Mouse (Mus musculus): ENCODE data around the gene Slc25a1. TPM values are rescaled to one million over a fixed set of nuclear protein-coding genes. Genes with fewer than 3 reads are reported as not detected.
"Not testable (repeated sequence)": the region's sequence is repeated elsewhere in the genome, so short reads cannot be mapped to it uniquely, and the experiment has no call there.

Gene Slc25a1
- 7.6 and 11.2 TPM in 2 replicates for total RNA-seq (2015)
- 16.1 and 24.1 TPM in 2 replicates for total RNA-seq (2017)

DNA sequence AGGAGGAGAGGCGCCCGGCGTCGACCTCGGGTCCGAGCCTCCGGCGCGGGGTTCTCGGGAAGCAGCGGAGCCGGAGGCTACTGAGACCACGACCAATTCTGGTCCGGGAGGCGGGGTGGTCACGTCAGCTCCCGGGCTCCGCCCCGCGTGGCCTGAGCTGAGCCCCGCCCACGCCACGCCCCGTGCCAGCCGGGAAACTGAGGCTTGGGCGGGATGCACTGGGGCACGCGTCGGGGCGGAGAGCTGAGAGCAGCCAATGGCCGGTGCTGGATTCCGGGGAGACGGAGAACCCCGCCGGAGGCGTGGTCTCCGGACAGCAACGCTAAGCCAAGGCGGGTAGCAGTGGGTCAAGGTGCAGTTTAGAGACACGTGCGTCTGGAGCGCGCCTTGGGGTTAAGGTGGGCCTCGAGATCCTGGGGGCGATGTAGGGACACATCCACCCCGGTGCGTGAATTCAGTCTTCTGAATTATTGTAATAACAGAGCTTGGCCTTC, at the start of gene Slc25a1:
TSS of gene Slc25a1 (minus strand) at position 133 of the 494 bp plus-strand sequence.
- ATAC-seq (ENCODE audit: poor library complexity, severe bottlenecking), result peak; percentile 61

DNA sequence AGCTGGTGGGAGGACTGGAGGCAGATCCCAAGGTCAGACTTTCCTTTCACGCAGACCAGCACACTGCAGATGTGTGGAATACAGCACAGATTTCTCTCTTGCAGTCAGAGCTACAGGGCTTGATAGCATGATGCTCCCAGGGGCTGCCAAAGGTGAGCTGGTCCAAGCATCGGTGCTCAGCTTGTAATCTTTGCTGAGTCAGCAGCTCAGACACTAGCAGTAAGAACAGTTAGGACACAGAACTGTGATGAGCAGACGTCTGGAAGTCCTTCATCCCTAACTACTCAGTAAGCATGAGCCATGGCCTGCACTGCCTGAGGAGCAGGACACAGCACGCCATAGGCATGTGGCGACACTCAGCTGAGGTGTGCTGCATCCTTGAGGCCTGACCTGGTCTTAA, 43.8 kb upstream of the Slc25a1 start:
- no peak for ATAC-seq (ENCODE audit: poor library complexity, severe bottlenecking)

DNA sequence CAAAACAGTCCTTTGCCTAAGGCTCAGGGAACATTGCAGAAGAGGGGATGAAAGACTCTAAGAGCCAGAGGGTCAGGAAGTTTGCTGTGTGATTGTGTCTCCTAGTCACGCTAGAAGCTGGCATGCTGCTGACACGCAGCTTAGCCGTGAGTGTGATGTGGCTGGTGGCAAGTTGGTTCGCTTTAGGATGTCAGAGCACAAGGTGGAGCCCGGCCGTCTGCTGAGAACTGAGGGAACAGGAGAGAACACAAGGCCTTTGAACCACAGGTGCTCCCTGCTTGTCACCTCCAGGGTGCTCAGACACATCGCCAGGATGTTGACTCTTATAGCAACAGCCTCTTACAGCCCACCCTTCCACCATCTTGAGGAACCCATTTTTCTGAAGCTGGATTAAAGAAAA, 34.1 kb upstream of the Slc25a1 start:
- ATAC-seq (ENCODE audit: poor library complexity, severe bottlenecking), result no peak

DNA sequence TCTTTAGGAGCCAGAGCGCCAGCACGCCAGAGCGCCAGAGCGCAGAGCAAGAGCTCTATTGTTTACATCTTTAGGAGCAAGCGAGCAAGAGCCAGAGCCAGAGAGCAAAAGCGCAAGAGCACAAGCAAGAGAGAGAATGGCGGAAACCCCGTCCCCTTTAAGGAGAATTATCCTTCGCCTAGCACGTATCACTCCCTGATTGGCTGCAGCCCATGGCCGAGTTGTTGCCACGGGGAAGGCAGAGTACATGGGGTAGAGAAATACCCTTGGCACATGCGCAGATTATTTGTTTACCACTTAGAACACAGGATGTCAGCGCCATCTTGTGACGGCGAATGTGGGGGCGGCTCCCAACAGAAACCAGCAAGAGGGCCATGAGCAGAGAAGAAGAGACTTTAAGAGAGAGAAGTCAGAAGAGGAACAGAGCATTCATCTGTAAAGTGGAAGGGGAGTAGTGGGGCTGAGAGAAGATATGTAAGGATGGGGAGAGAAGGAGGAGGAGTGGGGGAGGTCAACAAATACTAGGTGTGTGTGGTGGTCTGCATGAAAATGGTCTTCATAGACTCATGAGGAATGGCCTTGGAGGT, 28.1 kb upstream of the Slc25a1 start:
- ATAC-seq (ENCODE audit: poor library complexity, severe bottlenecking), result not testable (repeated sequence)

DNA sequence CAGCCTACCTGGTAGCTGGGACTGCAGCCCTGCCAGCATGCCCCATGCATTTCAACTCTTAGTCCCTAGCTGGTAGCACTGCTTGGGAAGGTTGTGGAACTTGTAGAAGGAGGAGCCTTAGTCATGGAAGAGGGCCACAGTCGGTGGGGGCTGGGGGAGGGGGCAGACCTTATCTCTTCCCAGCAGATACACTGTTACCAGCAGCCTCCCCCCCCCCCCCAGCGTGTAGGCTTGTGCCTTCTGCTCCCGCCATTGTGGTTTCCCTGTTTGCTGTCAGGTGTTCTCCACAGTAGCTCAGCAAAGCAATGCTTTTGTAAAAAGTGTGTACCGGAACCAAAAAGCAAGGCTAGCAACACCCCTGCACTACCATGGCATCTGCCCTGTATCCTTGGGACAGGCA, 23.6 kb upstream of the Slc25a1 start:
- no peak for ATAC-seq (ENCODE audit: poor library complexity, severe bottlenecking)

DNA sequence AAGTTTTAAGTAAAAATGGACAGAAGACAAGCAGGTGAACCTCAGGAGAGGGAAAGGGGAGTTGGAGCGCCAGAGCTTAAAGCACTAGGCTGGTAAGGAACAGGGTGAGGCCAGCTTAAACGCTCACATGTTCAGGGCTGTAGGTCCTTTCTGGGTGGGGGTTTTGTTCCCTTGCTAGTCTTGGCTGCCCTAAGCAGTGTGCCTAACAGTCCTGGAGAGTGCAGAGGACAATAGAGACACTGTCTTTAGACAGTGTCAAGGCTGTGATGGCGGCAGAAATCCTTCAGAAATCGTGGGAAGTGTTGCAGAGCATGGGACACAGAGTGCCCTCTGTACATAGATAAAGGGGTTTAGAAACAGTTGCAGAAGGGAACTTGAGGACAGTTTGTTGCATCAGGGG, 22.0 kb upstream of the Slc25a1 start:
- no peak for ATAC-seq (ENCODE audit: poor library complexity, severe bottlenecking)

DNA sequence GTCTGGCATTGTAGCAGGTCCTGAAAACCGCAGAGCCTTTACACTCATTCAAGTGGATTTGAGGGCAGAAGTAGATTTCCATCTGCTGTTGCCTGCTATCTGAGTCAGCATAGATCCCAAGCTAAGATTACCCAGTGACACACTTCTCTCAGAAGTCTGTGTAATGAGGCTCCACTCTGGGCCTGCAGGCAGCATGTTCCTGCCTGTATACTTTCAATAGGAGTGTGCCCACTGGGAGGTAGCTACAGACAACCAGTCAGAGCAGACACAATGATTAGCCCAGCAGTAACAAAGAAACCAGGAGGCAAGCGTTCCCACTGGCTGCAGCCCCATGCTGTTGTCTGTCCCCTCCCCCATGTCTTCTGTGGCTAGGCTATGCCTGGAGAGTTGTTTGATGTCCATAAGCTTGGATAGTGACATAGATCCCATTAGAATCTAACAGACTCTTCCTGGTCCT, 21.4 kb upstream of the Slc25a1 start:
- ATAC-seq (ENCODE audit: poor library complexity, severe bottlenecking), result peak; percentile 47

DNA sequence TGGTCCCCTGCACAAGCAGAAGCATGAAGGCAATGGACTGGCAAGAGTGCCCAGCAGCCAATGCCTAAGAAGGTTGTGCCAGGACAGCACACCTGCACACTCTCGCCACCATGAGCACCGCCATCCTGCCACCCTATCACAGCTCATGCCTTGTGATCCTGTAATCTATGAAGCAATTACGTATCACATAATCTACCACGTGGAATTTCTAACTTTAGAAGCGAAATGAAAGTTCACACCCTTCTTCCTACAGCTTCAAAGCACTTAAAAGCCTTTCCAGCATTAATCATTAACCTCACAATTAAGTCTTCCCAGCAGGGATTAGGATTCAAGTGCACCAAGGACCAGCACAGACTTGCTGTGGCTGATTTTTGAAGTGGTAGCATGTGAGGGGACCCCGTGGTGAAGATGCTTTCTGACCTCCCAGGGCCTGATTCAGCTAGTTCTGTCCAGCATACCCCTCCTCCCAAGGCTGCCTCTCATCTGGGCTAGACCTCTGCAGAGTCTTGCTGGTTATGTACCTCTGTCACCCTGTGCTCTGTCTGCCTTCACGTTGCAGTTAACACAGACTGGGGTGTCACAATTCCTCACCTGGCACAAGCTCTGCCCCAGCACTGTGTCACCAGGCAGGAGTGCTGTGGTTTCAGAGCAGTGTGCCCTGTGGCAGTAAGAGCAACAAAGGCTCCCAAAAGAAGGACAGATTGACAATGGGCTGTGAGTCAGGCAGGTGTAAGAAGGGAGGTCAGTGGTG, 17.2 kb upstream of the Slc25a1 start:
- no peak for ATAC-seq (ENCODE audit: poor library complexity, severe bottlenecking)

DNA sequence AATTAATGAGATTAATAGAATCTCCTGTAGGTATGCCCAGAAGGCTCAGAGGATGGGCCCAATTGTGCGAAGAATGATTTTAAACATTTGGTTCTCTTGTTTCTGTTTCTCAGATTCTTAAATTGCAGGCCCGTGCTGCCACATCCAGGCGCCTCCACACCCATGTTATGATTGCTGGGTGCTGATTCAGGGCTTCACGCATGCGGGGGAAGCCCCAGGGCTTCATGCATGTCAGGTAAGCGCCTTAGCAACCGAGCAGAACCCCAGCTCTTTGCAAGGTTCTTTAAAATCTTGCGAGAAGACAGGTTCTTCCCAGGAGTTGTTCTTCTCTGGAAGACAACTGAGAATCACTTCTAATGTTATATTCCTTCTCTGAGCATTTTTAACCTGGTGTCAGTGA, 15.4 kb upstream of the Slc25a1 start:
- no peak for ATAC-seq (ENCODE audit: poor library complexity, severe bottlenecking)

DNA sequence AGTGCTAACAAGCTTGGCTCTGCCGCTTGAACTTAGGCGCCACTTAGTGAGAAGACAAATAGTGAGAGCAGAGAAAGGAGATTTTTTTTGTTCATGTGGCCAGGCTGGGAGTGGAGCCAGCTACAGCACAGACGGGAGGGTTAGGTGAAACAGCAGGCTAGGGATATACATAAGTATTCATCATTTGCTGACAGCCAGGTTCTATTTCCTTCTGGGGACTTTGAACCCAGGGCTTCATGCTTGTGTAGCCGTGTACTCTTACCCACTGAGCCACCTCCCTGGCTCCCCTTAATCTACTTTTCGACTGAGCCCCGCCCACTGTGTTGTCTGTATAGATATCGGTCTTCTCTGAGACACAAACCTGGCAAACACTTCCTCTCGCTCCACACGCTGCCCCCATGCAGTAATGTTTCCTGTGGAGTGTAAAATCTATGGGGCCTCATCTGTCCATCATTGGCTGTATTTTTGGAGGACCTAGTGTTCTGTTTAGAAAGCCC, 11.3 kb upstream of the Slc25a1 start:
- ATAC-seq (ENCODE audit: poor library complexity, severe bottlenecking), result 0 out of 2 replicates have a peak, but pooled peaks have one; percentile 4

DNA sequence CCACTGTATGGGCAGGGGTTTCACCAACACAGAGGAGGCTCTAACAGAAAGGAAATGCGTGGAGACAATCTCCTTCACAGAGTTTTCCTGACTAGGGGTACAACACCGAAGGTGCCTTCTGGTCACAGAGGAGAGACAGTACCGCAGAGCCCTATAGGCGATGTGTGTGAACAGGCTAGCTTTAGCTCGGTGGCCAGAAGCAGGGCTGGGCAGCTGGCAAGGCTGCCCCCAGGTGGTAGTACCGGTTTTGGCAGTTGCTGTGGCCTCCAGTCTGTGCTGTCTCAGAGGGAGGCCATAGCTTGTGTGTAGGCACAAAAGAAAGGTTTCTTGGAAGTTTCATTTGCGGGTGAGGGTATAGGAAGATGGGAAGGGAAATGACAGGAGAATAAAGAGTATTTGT, 10.8 kb upstream of the Slc25a1 start:
- ATAC-seq (ENCODE audit: poor library complexity, severe bottlenecking), result peak; percentile 96

DNA sequence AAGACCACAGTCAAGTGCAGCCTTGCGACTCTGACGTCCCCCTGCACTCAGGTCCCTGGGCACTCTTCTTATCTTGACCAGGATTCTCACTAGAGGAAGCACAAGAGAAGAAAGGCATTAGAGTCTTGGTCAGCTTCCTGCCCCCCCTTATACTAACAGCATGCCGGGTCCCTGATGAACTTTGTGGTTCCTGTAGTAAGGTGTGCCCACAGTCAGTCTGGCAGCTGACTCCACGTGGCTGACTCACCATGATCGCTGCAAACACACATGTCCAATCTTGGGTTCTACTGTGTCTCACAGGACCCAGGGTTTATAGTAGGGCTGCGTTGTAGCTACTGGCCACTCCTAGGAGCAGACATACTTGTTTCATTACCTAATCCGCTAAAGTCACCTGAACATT, 10.2 kb upstream of the Slc25a1 start:
- 0 out of 2 replicates have a peak, but pooled peaks have one; percentile 23 for ATAC-seq (ENCODE audit: poor library complexity, severe bottlenecking)

DNA sequence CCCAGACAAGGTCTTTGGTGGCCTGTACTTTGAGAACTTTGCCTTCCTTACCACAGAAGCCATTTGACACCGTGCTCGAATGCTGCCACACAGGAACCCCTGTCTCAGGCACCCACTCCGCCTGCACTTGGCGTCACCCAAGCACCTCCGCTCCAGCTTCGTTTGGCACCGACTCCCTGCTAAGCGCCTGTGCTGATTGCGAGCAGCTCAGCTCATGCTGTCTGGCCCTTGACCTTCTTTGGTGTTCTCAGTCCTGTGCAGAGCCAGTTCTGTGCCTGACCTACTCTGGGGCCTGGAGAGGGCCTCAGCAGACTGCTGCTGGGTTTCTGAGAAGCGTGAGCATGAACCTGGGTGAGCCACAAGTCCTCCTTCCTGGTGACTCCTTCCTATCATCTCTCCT, 8.8 kb upstream of the Slc25a1 start:
- no peak for ATAC-seq (ENCODE audit: poor library complexity, severe bottlenecking)

DNA sequence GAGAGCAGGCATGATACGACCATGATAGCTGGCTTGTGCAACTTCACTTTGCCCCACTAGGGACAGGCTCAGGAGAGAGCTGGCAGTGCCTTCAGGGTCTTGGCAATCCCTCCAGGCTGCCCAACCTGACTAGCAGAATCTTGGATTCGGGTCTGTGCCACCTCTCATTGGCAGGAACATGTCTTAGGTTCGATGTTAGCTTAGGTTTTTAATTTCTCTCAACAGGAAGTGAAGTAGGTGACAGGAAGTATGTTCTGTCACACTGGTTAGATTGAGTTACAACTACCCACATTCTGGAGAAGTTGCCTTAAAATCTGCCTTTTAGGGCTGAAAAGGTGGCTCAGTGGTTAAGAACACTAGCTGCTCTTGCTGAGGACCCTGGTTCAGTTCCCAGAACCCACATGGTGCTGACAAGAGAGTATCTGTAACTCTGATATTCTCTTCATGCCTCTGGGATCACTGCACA, 6.5 kb upstream of the Slc25a1 start:
- no peak for ATAC-seq (ENCODE audit: poor library complexity, severe bottlenecking)

DNA sequence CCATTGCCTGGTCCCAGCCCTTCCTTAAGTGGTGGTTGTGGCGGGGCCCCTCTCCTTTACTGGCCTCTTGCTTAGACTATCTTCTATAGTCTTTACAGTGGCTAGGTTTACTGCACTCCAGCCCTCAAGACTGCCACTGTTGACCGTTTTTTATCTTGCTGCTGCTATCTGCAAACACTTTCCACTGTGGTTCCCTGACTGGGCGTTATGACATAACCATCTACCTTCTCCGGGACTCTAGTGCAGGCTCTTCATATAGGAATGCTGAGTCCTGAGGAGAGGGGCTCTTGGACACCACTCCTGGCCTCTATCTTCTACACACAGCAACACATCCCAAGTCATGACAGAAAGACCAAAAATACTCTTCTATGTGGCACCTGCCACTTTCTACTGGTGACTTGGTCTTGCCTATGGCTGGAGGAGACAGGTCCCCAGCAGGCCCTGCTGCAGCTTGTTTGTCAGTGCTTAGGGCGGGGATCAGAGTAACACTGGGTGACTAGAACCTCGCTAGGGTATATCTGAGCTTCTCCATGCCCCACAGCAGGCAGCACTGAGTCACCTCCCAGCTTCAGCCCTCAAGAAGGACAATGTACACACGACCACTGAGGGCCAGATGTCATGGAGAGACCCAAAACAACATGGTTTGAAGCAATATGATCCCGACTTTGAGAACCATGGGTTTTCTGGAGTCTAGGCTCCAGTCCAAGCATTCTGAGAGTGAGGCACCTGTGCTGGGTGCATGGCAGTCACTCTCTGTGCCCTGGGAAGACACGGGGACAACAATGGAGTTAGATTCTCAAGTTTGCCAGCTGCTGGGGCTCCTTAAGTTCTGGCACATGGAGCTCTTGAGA, 5.8 kb upstream of the Slc25a1 start:
- ATAC-seq (ENCODE audit: poor library complexity, severe bottlenecking), result no peak

DNA sequence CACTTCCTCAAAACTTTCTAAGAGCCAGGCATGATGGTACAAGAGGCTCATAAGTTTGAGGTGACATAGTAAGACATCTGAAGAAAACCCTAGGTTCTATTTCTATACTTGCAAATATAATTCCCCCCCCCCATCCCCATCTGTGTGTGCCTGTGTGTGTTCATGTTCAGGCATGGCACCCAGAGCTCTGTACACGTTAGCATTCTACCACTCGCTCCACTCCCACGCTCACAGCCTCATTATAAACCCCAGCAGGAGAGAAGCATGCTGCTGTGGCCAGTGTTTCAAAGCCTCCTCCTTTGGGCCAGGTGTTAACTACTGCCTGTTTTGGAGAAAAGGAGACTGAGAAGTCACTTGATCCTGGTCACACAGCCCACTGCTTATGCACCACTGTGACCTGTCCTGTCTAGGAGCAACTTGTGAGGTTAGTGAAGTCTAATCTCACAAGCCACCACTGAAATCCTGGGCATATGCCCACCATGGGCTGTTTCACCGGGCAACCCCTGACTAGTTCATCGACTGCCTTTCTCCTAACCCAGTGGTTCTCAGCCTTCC, 4.0 kb upstream of the Slc25a1 start:
- ATAC-seq (ENCODE audit: poor library complexity, severe bottlenecking), result no peak

DNA sequence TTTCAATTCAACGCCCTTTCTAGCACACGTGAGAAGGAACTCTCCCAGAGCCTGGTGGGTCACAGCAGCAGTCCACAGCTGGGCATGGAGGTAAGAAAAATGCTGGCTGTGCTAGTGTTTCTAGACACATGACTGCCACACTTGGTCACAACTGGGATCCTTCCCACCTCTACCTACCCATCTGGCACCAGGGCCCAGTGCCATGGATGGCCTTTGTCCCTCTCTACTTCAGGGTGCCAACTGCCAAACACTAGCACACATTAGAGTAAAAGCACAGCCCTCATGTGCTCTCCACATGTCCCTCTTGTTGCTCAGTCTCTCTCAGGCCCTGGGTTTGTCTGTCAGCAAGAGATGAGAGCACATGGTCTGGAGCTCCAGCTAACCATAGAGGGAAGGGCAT, 1.6 kb upstream of the Slc25a1 start:
- no peak for ATAC-seq (ENCODE audit: poor library complexity, severe bottlenecking)

DNA sequence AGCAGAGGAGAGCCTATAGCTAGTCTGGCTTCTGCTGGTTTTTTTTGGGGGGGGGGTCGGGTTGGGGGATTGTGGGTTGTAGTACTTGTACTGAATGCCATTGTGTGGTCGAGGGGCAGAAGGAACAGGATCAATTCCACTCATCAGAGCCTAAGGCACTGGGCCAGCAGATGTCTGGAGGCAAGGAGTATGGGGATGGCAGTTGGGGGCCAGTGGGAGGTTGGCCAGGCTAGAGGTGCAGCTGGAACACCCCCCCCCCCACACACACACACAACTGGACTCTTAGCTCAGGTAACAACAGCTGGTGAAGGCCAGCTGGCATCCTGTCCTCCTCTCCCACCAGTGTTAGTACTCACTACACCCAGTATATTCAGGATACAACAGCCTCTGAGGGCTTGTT, 1.2 kb upstream of the Slc25a1 start:
- ATAC-seq (ENCODE audit: poor library complexity, severe bottlenecking), result no peak

DNA sequence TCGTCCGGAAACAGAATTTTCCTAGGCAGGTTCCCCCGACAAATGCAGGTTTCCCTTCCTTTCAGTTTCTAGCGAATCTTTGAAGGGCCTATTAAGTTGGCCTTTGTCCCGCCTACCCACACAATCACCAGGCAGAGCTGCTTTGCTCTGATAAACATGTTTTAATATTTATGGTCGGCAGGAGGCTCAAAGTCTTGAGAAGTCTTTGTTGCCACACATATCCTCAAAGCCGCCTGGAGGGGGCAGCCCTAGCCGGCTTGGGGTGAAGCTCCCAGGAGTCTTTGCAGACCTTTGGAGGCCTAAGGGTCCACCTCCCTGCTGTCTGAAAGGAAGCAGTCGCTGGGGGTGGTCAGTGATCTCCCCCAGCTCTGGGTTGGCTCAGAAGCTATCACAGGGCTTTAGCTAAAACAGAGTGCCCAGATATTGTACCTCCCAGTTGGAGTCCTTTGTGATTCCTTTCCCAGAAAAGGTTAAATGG, 647 bp upstream of the Slc25a1 start:
- peak; percentile 82 for ATAC-seq (ENCODE audit: poor library complexity, severe bottlenecking)

DNA sequence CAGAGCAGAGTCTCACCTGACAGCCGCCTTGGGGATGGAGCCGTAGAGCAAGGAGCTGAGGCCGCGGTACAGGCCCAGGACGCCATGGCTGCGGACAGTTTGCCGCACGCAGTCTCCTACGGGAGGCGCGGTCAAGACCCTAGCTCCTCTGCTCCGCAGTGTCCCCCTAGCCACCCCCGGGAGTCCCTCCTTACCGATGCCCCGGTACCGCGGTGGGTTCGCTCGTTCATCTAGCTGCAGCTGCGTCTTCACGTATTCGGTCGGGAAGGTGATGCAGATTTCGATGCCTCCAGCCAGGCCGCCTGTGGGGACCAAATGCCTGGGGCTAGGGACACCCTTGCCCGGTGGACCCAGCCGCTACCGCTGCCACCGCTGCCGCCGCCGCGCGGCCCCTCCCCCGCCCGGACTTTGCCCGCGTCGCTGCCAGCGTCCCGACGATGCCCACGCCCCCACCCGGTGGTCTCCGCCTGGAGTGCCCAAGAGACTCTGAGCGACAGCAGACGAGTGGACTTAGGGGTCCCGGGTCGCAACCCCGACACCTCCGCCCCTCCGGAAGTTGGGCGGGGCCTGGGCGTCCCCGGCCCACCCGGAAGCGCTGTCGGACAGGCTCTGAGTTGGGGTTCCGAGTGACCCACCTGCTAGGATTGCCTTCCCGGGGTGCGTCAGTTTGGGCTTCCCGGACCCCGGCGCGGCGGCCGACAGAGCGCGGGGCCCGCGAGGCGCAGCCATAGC, 502 bp downstream of the Slc25a1 start:
- ATAC-seq (ENCODE audit: poor library complexity, severe bottlenecking), result peak; percentile 13; the same call in 1 of the 2 replicates

Data from megakaryocyte, adult 5-6 weeks (primary cell).